Mouse (Mus musculus): ENCODE measurements around the gene Dbx2.

- no peak for TF ChIP-seq USF2 (IDR thresholded peaks at IDR 0.05; ENCODE audit: borderline replicate concordance in 1 of 2, insufficient read depth in 1 of 2, low read depth in 1 of 2, low read length in 2 of 2)
- no peak for TF ChIP-seq RAD21 (IDR thresholded peaks at IDR 0.05; ENCODE audit: low read depth, low read length)
- no peak for TF ChIP-seq POLR2AphosphoS5 (IDR thresholded peaks at IDR 0.05; ENCODE audit: borderline replicate concordance, low read depth, low read length)
- no peak for TF ChIP-seq GATA1 (IDR thresholded peaks at IDR 0.05; ENCODE audit: low read depth, low read length)
- no peak for TF ChIP-seq EP300 (IDR thresholded peaks at IDR 0.05; ENCODE audit: low read depth in 1 of 2, low read length in 2 of 2)
- no peak for TF ChIP-seq USF1 (IDR thresholded peaks at IDR 0.05; ENCODE audit: low read depth, low read length)
- TF ChIP-seq ZC3H11A (IDR thresholded peaks at IDR 0.05; ENCODE audit: low read depth, low read length), result no peak
- TF ChIP-seq ZKSCAN1 (IDR thresholded peaks at IDR 0.05; ENCODE audit: low read depth, low read length), result no peak
- TF ChIP-seq CTCF (IDR thresholded peaks at IDR 0.05 in 2 of 3, conservative IDR thresholded peaks at IDR 0.05 in 1 of 3; ENCODE audit: control insufficient read depth in 1 of 3, insufficient read depth in 1 of 3, low read depth in 2 of 3, low read length in 3 of 3, poor library complexity in 1 of 3, severe bottlenecking in 1 of 3), result no peak
- no peak for TF ChIP-seq CHD1 (IDR thresholded peaks at IDR 0.05; ENCODE audit: low read depth, low read length)
- TF ChIP-seq ELF1 (IDR thresholded peaks at IDR 0.05; ENCODE audit: low read depth, low read length), result no peak
- no peak for TF ChIP-seq NRF1 (IDR thresholded peaks at IDR 0.05; ENCODE audit: insufficient read depth, low read depth, low read length, poor library complexity, severe bottlenecking)
- TF ChIP-seq CHD2 (IDR thresholded peaks at IDR 0.05; ENCODE audit: low read length), result no peak
- TF ChIP-seq JUND (IDR thresholded peaks at IDR 0.05; ENCODE audit: low read depth, low read length), result no peak
These were observed 35.8 kb upstream of the Dbx2 start for GRCm38 (mm10) chr15:95691594-95691993.

Data from MEL (cell line).